Mouse (Mus musculus) intestine, embryonic 16.5 days (tissue): ENCODE data around the gene Pbx1. TPM values are rescaled to one million over a fixed set of nuclear protein-coding genes. Genes with fewer than 3 reads are reported as not detected.

ENCODE experiments used
- ATAC-seq: fragments of 200-750 bp; cut with Nextera tagmentation; 2 replicates; pipeline ENCODE4 v1.8.0; 2017; ENCODE audit warnings: moderate TSS enrichment, moderate library complexity
- H3K27ac ChIP-seq: fragments of 300-500 bp; sonication (generic); 2 replicates; pipeline ENCODE4 v1.5.1; 2014; ENCODE audit warnings: mild to moderate bottlenecking, low read length
- H3K27me3 ChIP-seq: fragments of 300-500 bp; sonication (generic); replicated peaks from 2 replicates; pipeline ENCODE4 v1.6.1; 2014; ENCODE audit warnings: low read length, control low read depth, mixed read lengths; ENCODE audit not compliant: control insufficient read depth, insufficient read depth
- H3K36me3 ChIP-seq: fragments of 300-500 bp; sonication (generic); 2 replicates; pipeline ENCODE4 v1.6.1; 2014; ENCODE audit warnings: low read length, control low read depth; ENCODE audit not compliant: control insufficient read depth, insufficient read depth
- H3K4me1 ChIP-seq: fragments of 300-500 bp; sonication (generic); 2 replicates; pipeline ENCODE4 v1.6.1; 2014; ENCODE audit warnings: low read length, control low read depth, mixed read lengths; ENCODE audit not compliant: control insufficient read depth, insufficient read depth
- H3K4me2 ChIP-seq: fragments of 300-500 bp; sonication (generic); 2 replicates; pipeline ENCODE4 v1.6.1; 2014; ENCODE audit warnings: low read depth, low read length, control low read depth
- H3K4me3 ChIP-seq: fragments of 300-500 bp; sonication (generic); 2 replicates; pipeline ENCODE4 v1.5.1; 2014; ENCODE audit warnings: mild to moderate bottlenecking, low read length
- H3K9ac ChIP-seq: fragments of 300-500 bp; sonication (generic); 2 replicates; pipeline ENCODE4 v1.6.1; 2014; ENCODE audit warnings: low read depth, low read length
- H3K9me3 ChIP-seq: fragments of 300-500 bp; sonication (generic); 2 replicates; pipeline ENCODE4 v1.6.1; 2016; ENCODE audit warnings: low read length, control low read depth; ENCODE audit not compliant: control insufficient read depth
- WGBS: fragments of 180-500 bp; shearing (Covaris S2); extraction: QIAGEN DNeasy Blood & Tissue Kit; methylation state at CpG from one replicate; pipeline ENCODE4 v1.1.7; 2014; 5-methylcytosine and 5-hydroxymethylcytosine counted together
- polyA plus RNA-seq: library from polyadenylated mRNA; unstranded; fragments of >200 nt; fragmentation: Nextera tagmentation; extraction: Ambion mirVana; gene quantifications from 2 replicates; pipeline ENCODE4 v1.2.1, GENCODE M21; 2015

The Pbx1 gene
- polyA plus RNA-seq, 1 experiment from 2014 or later: 17.2 TPM

DNA sequence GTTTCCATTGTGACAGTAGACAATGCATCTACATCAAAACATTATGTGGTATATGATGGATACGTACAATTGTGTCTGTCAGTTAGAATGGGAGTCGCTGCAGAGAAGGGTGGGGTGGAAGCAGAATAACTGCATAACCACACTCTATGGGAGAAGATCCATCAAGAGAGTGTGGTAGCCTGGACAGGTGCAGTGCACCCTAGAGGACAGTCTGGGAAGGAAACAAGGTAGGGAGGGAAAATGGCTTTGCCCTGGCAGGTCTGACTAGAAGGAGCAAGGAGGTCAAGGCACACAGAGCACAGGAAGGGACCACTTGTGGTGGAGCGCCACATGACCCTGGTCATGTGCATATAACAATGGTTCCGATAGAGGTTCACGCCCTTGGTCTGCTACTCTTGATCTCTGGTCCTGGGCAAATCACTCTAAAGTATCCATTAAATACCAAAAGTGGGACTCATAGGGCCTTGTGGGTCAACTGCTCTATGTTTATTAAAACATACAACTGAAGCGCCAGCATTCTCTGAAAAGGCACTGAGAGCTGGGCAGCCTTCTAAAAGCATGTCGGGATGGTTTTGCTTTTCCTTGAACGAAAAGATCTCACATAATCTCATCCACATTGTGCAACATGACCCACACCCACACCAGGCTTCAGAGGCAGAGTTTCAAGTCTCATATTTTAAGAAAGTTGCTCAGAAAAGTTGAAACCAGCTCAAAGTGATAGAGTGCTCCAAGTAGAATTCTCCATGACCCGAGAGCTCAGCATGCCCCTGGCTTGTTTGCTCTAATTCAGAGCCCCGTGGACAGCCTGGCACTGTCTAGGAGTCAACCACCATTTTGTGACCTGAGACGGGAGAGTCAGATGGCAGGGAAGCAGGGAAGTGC lies 200.3 kb downstream of the Pbx1 start:
- no peak for ATAC-seq
- H3K4me3 ChIP-seq: no peak overlapping the region
- H3K36me3 ChIP-seq: no peaks in the 10 kb centered on the region
- 89% methylated on average over 11 of the region's 11 CpGs for WGBS
- no peaks in the 10 kb centered on the region for H3K27me3 ChIP-seq
- peaks cover 19% of the 10 kb centered on the region for H3K4me1 ChIP-seq
- H3K27ac ChIP-seq: 0 out of 2 replicates have a peak overlapping the region, but pooled peaks have one; percentile 19
- no peak overlapping the region for H3K4me2 ChIP-seq
- no peaks in the 10 kb centered on the region for H3K9me3 ChIP-seq
- no peak overlapping the region for H3K9ac ChIP-seq

DNA sequence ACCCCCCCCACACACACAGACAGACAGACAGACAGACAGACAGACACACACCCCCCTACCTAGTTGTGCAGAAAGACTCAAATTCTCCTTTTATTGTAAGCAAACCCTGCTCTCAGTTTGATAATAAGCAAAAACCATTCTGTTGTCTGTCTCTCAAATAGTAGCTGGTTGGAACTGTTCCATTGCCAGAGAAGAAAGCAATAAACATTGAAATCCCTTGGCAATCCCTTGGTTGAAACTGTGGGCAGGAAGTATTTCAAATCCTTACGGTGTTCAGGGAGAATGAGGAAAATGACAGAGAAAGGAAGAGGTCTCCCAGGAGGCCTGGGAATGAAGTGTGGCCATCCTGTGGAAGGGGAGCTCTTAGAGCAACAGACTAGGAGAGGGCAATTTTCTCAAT lies 201.2 kb downstream of the Pbx1 start:
- H3K27me3 ChIP-seq: no peaks in the 10 kb centered on the region
- no peak overlapping the region for H3K4me3 ChIP-seq
- no peaks in the 10 kb centered on the region for H3K36me3 ChIP-seq
- no peak for ATAC-seq
- 33% methylated on average over 1 of the region's 1 CpGs for WGBS
- H3K9me3 ChIP-seq: no peaks in the 10 kb centered on the region
- peaks cover 19% of the 10 kb centered on the region for H3K4me1 ChIP-seq
- 0 out of 2 replicates have a peak overlapping the region, but pooled peaks have one; percentile 19 for H3K27ac ChIP-seq
- H3K4me2 ChIP-seq: no peak overlapping the region
- no peak overlapping the region for H3K9ac ChIP-seq

GRCm38 (mm10) chr1:168230134-168230533 lies 201.9 kb downstream of the Pbx1 start:
- no peaks in the 10 kb centered on the region for H3K9me3 ChIP-seq
- H3K27me3 ChIP-seq: no peaks in the 10 kb centered on the region
- 0 out of 2 replicates have a peak overlapping the region, but pooled peaks have one; percentile 9 for H3K27ac ChIP-seq
- H3K36me3 ChIP-seq: no peaks in the 10 kb centered on the region
- 57% methylated on average over 4 of the region's 4 CpGs for WGBS
- no peak overlapping the region for H3K4me2 ChIP-seq
- peaks cover 19% of the 10 kb centered on the region for H3K4me1 ChIP-seq
- H3K4me3 ChIP-seq: no peak overlapping the region
- H3K9ac ChIP-seq: no peak overlapping the region
- peak; percentile 80 for ATAC-seq

DNA sequence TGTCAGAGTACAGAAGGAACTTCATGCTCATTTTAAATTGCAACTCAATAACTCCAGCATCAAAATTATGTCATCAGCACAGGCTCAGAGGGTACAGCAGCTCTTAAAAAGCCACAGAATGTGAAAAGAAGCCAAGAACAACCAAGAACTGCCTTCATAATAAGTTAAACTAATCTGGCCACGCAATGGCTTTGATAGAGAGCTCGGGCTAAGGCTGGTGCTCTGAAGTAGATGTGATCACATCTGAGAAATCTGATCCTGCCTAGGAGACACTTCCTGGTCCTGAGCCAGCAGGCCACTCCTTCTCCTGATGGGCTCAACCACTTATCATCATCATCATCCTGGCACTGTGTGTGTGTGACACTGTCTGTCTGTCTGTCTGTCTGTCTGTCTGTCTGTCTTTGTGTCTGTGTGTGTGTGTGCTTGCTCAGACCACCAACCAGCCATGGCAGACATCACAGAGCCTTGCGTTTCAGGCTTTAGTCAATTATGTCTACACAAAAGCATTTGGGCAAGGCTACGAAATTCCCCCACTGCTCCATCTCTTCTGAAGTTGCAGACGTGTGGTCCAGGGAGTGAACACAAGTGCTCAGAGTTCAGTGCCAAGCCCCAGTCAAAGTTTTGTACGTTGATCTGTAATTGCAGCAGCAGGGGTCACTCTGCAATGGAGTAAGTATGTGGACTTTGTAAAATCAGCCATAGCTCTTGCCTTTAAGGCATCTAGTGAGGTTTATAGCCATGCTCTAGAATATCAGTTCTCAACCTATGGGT lies 203.1 kb downstream of the Pbx1 start:
- Histone ChIP-seq H3K4me2 (no peak overlapping the region), H3K27ac (no peak overlapping the region), H3K4me3 (no peak overlapping the region), H3K9me3 (no peaks in the 10 kb centered on the region), H3K4me1 (peaks cover 19% of the 10 kb centered on the region), H3K27me3 (no peaks in the 10 kb centered on the region), H3K36me3 (no peaks in the 10 kb centered on the region), H3K9ac (no peak overlapping the region)
- 72% methylated on average over 6 of the region's 6 CpGs for WGBS
- no peak for ATAC-seq

DNA sequence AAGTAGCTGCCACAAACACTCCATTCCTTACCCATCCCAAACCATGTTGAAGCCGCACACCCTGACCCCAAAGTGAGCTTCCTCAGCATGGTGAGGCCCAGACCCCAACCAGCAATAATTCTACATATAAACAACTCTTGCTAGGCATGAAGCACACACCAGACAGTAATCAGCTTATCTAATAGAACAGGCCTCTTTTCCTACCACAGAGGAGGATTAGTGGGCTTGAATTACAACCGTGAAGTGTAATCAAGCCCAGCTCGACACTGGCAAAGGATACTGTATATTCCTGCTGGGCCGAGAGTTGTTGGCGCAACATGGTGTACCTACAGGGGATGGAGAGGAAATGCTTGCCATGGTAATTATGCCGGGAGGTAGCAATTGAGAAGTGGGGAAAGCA lies 205.9 kb downstream of the Pbx1 start:
- no peaks in the 10 kb centered on the region for H3K9me3 ChIP-seq
- no peak overlapping the region for H3K4me3 ChIP-seq
- no peaks in the 10 kb centered on the region for H3K27me3 ChIP-seq
- peaks cover 23% of the 10 kb centered on the region for H3K4me1 ChIP-seq
- H3K9ac ChIP-seq: no peak overlapping the region
- no peaks in the 10 kb centered on the region for H3K36me3 ChIP-seq
- no peak overlapping the region for H3K4me2 ChIP-seq
- WGBS: 60% methylated on average over 6 of the region's 6 CpGs
- no peak overlapping the region for H3K27ac ChIP-seq
- ATAC-seq: no peak

- 84% methylated on average over 7 of the region's 7 CpGs for whole genome bisulfite sequencing
- no peaks in the 10 kb centered on the region for H3K9me3 ChIP-seq
- no peak overlapping the region for H3K4me3 ChIP-seq
- no peak overlapping the region; the same call in 1 of the 2 replicates for H3K27ac ChIP-seq
- no peaks in the 10 kb centered on the region for H3K36me3 ChIP-seq
- ATAC-seq: no peak
- H3K9ac ChIP-seq: no peak overlapping the region
- no peaks in the 10 kb centered on the region for H3K27me3 ChIP-seq
- H3K4me1 ChIP-seq: peaks cover 21% of the 10 kb centered on the region
- H3K4me2 ChIP-seq: no peak overlapping the region
These were observed 206.4 kb downstream of the Pbx1 start for GRCm38 (mm10) chr1:168225595-168226127.

- H3K27me3 ChIP-seq: no peaks in the 10 kb centered on the region
- H3K4me3 ChIP-seq: no peak overlapping the region
- H3K4me2 ChIP-seq: no peak overlapping the region
- no peak for ATAC-seq
- H3K9ac ChIP-seq: no peak overlapping the region
- no peak overlapping the region for H3K27ac ChIP-seq
- H3K4me1 ChIP-seq: peaks cover 15% of the 10 kb centered on the region
- H3K9me3 ChIP-seq: no peaks in the 10 kb centered on the region
- no peaks in the 10 kb centered on the region for H3K36me3 ChIP-seq
- WGBS: 87% methylated on average over 5 of the region's 5 CpGs
These were observed 207.9 kb downstream of the Pbx1 start for GRCm38 (mm10) chr1:168224218-168224617.

- Histone ChIP-seq H3K27me3 (no peaks in the 10 kb centered on the region), H3K9ac (no peak overlapping the region), H3K27ac (no peak overlapping the region), H3K36me3 (no peaks in the 10 kb centered on the region), H3K4me3 (no peak overlapping the region), H3K4me2 (no peak overlapping the region), H3K9me3 (no peaks in the 10 kb centered on the region), H3K4me1 (peaks cover 15% of the 10 kb centered on the region)
- no peak for ATAC-seq
- 92% methylated on average over 7 of the region's 7 CpGs for WGBS
These were observed 209.3 kb downstream of the Pbx1 start for GRCm38 (mm10) chr1:168222794-168223193.

DNA sequence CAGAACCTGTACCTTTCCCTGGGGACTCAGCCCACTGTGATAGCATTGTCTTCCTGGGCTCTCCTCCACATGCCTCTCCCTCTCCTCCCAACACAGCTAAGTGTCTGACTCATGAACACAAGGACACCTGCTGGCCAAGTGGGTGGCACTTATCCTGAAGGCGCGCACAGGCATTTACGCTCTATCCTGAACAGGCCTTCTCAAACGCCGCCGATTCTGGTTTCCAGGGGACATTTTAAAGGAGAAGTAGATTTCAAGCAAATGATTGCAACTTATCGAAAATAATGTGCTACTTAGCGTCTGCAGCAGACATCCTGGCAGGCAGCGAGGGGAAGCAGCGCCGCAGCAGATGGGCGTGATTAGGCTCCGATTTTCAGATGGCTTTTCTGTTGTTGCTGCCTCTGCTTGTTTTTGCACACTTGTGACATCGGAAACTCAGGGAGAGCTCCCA lies 211.0 kb downstream of the Pbx1 start:
- no peaks in the 10 kb centered on the region for H3K9me3 ChIP-seq
- no peaks in the 10 kb centered on the region for H3K27me3 ChIP-seq
- no peak overlapping the region for H3K27ac ChIP-seq
- H3K9ac ChIP-seq: no peak overlapping the region
- 0 out of 2 replicates have a peak, but pooled peaks have one; percentile 34 for ATAC-seq
- no peaks in the 10 kb centered on the region for H3K36me3 ChIP-seq
- WGBS: 67% methylated on average over 14 of the region's 14 CpGs
- no peak overlapping the region for H3K4me2 ChIP-seq
- H3K4me1 ChIP-seq: peaks cover 15% of the 10 kb centered on the region
- H3K4me3 ChIP-seq: no peak overlapping the region
